Mouse (Mus musculus): ENCODE data around the gene Galnt9. TPM values are rescaled to one million over a fixed set of nuclear protein-coding genes. Genes with fewer than 3 reads are reported as not detected.

Gene Galnt9
- polyA plus RNA-seq, 1 experiment from 2014 or later, result not detected

GRCm38 (mm10) chr5:110564986-110565644 lies 21.0 kb downstream of the Galnt9 start:
- Histone ChIP-seq H3K4me3 (no peak overlapping the region), H3K27ac (no peak overlapping the region), H3K36me3 (no peaks in the 10 kb centered on the region), H3K27me3 (ENCODE audit: insufficient read depth, poor library complexity, severe bottlenecking) (no peaks in the 10 kb centered on the region), H3K9me3 (no peaks in the 10 kb centered on the region), H3K4me1 (peaks cover 3% of the 10 kb centered on the region; the same call in 1 of the 2 replicates)
- WGBS, result 69% methylated on average over 4 of the region's 4 CpGs
- no peak for DNase-seq (ENCODE audit: low spot score)

- peaks cover 3% of the 10 kb centered on the region; the same call in 1 of the 2 replicates for H3K4me1 ChIP-seq
- H3K36me3 ChIP-seq, result no peaks in the 10 kb centered on the region
- 67% methylated on average over 2 of the region's 2 CpGs for WGBS
- no peaks in the 10 kb centered on the region for H3K9me3 ChIP-seq
- H3K27ac ChIP-seq, result no peak overlapping the region
- no peak overlapping the region for H3K4me3 ChIP-seq
- H3K27me3 ChIP-seq (ENCODE audit: insufficient read depth, poor library complexity, severe bottlenecking), result no peaks in the 10 kb centered on the region
- DNase-seq (ENCODE audit: low spot score), result no peak
Observed at GRCm38 (mm10) chr5:110567547-110567946, 23.4 kb downstream of the Galnt9 start.

GRCm38 (mm10) chr5:110574888-110575287 lies 30.7 kb downstream of the Galnt9 start:
- no peaks in the 10 kb centered on the region for H3K4me1 ChIP-seq
- peaks cover 4% of the 10 kb centered on the region; the same call in 1 of the 2 replicates for H3K27me3 ChIP-seq (ENCODE audit: insufficient read depth, poor library complexity, severe bottlenecking)
- H3K36me3 ChIP-seq, result no peaks in the 10 kb centered on the region
- H3K27ac ChIP-seq, result no peak overlapping the region
- H3K4me3 ChIP-seq, result no peak overlapping the region
- 62% methylated on average over 6 of the region's 6 CpGs for WGBS
- no peak for DNase-seq (ENCODE audit: low spot score)
- no peaks in the 10 kb centered on the region for H3K9me3 ChIP-seq

- H3K4me1 ChIP-seq, result no peaks in the 10 kb centered on the region
- H3K36me3 ChIP-seq, result no peaks in the 10 kb centered on the region
- DNase-seq (ENCODE audit: low spot score), result no peak
- no peaks in the 10 kb centered on the region for H3K9me3 ChIP-seq
- peaks cover 11% of the 10 kb centered on the region; the same call in 1 of the 2 replicates for H3K27me3 ChIP-seq (ENCODE audit: insufficient read depth, poor library complexity, severe bottlenecking)
- WGBS, result 85% methylated on average over 4 of the region's 4 CpGs
- no peak overlapping the region for H3K4me3 ChIP-seq
- no peak overlapping the region for H3K27ac ChIP-seq
Observed at GRCm38 (mm10) chr5:110579296-110579695, 35.1 kb downstream of the Galnt9 start.

- H3K4me1 ChIP-seq, result no peaks in the 10 kb centered on the region
- H3K27me3 ChIP-seq (ENCODE audit: insufficient read depth, poor library complexity, severe bottlenecking), result peaks cover 11% of the 10 kb centered on the region; the same call in 1 of the 2 replicates
- H3K4me3 ChIP-seq, result no peak overlapping the region
- 86% methylated on average over 19 of the region's 19 CpGs for WGBS
- H3K9me3 ChIP-seq, result no peaks in the 10 kb centered on the region
- DNase-seq (ENCODE audit: low spot score), result no peak
- no peaks in the 10 kb centered on the region for H3K36me3 ChIP-seq
- H3K27ac ChIP-seq, result no peak overlapping the region
Observed at GRCm38 (mm10) chr5:110580569-110581239, 36.5 kb downstream of the Galnt9 start.

GRCm38 (mm10) chr5:110582647-110583538 lies 38.7 kb downstream of the Galnt9 start:
- Histone ChIP-seq H3K36me3 (no peaks in the 10 kb centered on the region), H3K27ac (no peak overlapping the region), H3K27me3 (ENCODE audit: insufficient read depth, poor library complexity, severe bottlenecking) (peaks cover 6% of the 10 kb centered on the region; the same call in 1 of the 2 replicates), H3K4me1 (no peaks in the 10 kb centered on the region), H3K9me3 (no peaks in the 10 kb centered on the region), H3K4me3 (no peak overlapping the region)
- 59% methylated on average over 10 of the region's 10 CpGs for WGBS
- DNase-seq (ENCODE audit: low spot score), result no peak

- Histone ChIP-seq H3K36me3 (no peaks in the 10 kb centered on the region), H3K4me1 (no peaks in the 10 kb centered on the region), H3K9me3 (no peaks in the 10 kb centered on the region), H3K27me3 (ENCODE audit: insufficient read depth, poor library complexity, severe bottlenecking) (peaks cover 3% of the 10 kb centered on the region; the same call in 1 of the 2 replicates), H3K27ac (no peak overlapping the region), H3K4me3 (no peak overlapping the region)
- DNase-seq (ENCODE audit: low spot score), result no peak
Observed at GRCm38 (mm10) chr5:110587467-110587866, 43.3 kb downstream of the Galnt9 start.

GRCm38 (mm10) chr5:110589833-110590232 lies 45.7 kb downstream of the Galnt9 start:
- Histone ChIP-seq H3K36me3 (no peaks in the 10 kb centered on the region), H3K27ac (no peak overlapping the region), H3K4me1 (0 out of 2 replicates have a peak, but pooled peaks cover 3% of the 10 kb centered on the region), H3K9me3 (no peaks in the 10 kb centered on the region), H3K4me3 (no peak overlapping the region), H3K27me3 (ENCODE audit: insufficient read depth, poor library complexity, severe bottlenecking) (no peaks in the 10 kb centered on the region)
- 92% methylated on average over 8 of the region's 8 CpGs for WGBS
- no peak for DNase-seq (ENCODE audit: low spot score)

- H3K36me3 ChIP-seq, result no peaks in the 10 kb centered on the region
- peaks cover 13% of the 10 kb centered on the region for H3K4me1 ChIP-seq
- H3K4me3 ChIP-seq, result no peak overlapping the region
- 66% methylated on average over 8 of the region's 8 CpGs for WGBS
- H3K9me3 ChIP-seq, result no peaks in the 10 kb centered on the region
- DNase-seq (ENCODE audit: low spot score), result no peak
- peaks cover 21% of the 10 kb centered on the region for H3K27me3 ChIP-seq (ENCODE audit: insufficient read depth, poor library complexity, severe bottlenecking)
- H3K27ac ChIP-seq, result no peak overlapping the region
Observed at GRCm38 (mm10) chr5:110594465-110594864, 50.3 kb downstream of the Galnt9 start.

- no peak overlapping the region for H3K27ac ChIP-seq
- DNase-seq (ENCODE audit: low spot score), result no peak
- no peaks in the 10 kb centered on the region for H3K36me3 ChIP-seq
- peaks cover 29% of the 10 kb centered on the region for H3K27me3 ChIP-seq (ENCODE audit: insufficient read depth, poor library complexity, severe bottlenecking)
- no peaks in the 10 kb centered on the region for H3K9me3 ChIP-seq
- H3K4me1 ChIP-seq, result peaks cover 13% of the 10 kb centered on the region
- 86% methylated on average over 10 of the region's 10 CpGs for WGBS
- no peak overlapping the region for H3K4me3 ChIP-seq
Observed at GRCm38 (mm10) chr5:110595341-110595740, 51.2 kb downstream of the Galnt9 start.

- Histone ChIP-seq H3K36me3 (no peaks in the 10 kb centered on the region), H3K4me3 (no peak overlapping the region), H3K27me3 (ENCODE audit: insufficient read depth, poor library complexity, severe bottlenecking) (peaks cover 30% of the 10 kb centered on the region), H3K27ac (no peak overlapping the region), H3K9me3 (no peaks in the 10 kb centered on the region), H3K4me1 (peaks cover 13% of the 10 kb centered on the region)
- 81% methylated on average over 15 of the region's 15 CpGs for whole genome bisulfite sequencing
- no peak for DNase-seq (ENCODE audit: low spot score)
Observed at GRCm38 (mm10) chr5:110596086-110596780, 52.1 kb downstream of the Galnt9 start.

- Histone ChIP-seq H3K27ac (no peak overlapping the region), H3K4me1 (peaks cover 13% of the 10 kb centered on the region), H3K27me3 (ENCODE audit: insufficient read depth, poor library complexity, severe bottlenecking) (peaks cover 36% of the 10 kb centered on the region), H3K9me3 (no peaks in the 10 kb centered on the region), H3K4me3 (no peak overlapping the region), H3K36me3 (no peaks in the 10 kb centered on the region)
- WGBS, result 46% methylated on average over 2 of the region's 2 CpGs
- no peak for DNase-seq (ENCODE audit: low spot score)
Observed at GRCm38 (mm10) chr5:110597502-110597901, 53.3 kb downstream of the Galnt9 start.
